Mouse (Mus musculus) forebrain, embryonic 12.5 days (tissue): ENCODE results near the gene Pik3r5. TPM values are rescaled to one million over a fixed set of nuclear protein-coding genes. Genes with fewer than 3 reads are reported as not detected.

Experiments
- ATAC-seq: fragments of 200-750 bp; cut with Nextera tagmentation; 2 replicates; pipeline ENCODE4 v1.8.0; 2017; ENCODE audit warnings: moderate TSS enrichment; ENCODE audit not compliant: low FRiP score
- H3K27ac ChIP-seq: fragments of 300-500 bp; sonication (generic); 2 replicates; pipeline ENCODE4 v1.5.1; 2016; ENCODE audit warnings: mild to moderate bottlenecking
- H3K27me3 ChIP-seq: fragments of 300-500 bp; sonication (generic); 2 replicates; pipeline ENCODE4 v1.6.1; 2016; ENCODE audit warnings: mild to moderate bottlenecking
- H3K36me3 ChIP-seq: fragments of 300-500 bp; sonication (generic); replicated peaks from 2 replicates; pipeline ENCODE4 v1.6.1; 2016; ENCODE audit warnings: mild to moderate bottlenecking
- H3K4me1 ChIP-seq: fragments of 300-500 bp; sonication (generic); 2 replicates; pipeline ENCODE4 v1.6.1; 2016
- H3K4me2 ChIP-seq: fragments of 300-500 bp; sonication (generic); 2 replicates; pipeline ENCODE4 v1.6.1; 2016; ENCODE audit warnings: mild to moderate bottlenecking, moderate library complexity
- H3K4me3 ChIP-seq: fragments of 300-500 bp; sonication (generic); replicated peaks from 2 replicates; pipeline ENCODE4 v1.5.1; 2016; ENCODE audit warnings: mild to moderate bottlenecking
- H3K9ac ChIP-seq: fragments of 300-500 bp; sonication (generic); 2 replicates; pipeline ENCODE4 v1.6.1; 2016; ENCODE audit warnings: mild to moderate bottlenecking
- H3K9me3 ChIP-seq: fragments of 300-500 bp; sonication (generic); 2 replicates; pipeline ENCODE4 v1.6.1; 2016
- WGBS: fragments of 180-500 bp; shearing (Covaris S2); methylation state at CpG from one replicate; pipeline ENCODE4 v1.1.7; 2016; 5-methylcytosine and 5-hydroxymethylcytosine counted together
- polyA plus RNA-seq: library from polyadenylated mRNA; unstranded; fragments of >200 nt; fragmentation: Nextera tagmentation; extraction: Ambion mirVana; gene quantifications from 2 replicates; pipeline ENCODE4 v1.2.1, GENCODE M21; 2016

The Pik3r5 gene
- polyA plus RNA-seq, 1 experiment from 2014 or later: 0.29 TPM

DNA sequence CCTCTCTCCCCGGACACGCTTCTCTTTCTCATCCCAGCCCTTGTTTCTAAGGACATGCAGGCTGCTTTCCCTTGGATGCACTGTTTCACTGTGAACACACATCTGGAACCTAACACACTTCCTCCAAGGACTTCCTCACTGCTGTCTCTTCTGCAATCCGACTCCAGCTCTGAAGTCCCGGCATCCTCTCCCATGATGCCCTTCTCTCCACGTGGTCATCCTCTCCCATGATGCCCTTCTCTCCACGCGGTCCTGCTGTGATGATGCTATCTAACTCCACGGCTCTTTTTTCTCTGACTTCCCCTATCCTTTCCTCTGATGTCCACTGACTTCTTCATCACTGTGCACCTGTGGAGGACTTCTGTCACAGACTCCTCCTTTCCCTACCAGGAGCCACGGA is 8.2 kb downstream of the Pik3r5 start:
- Histone ChIP-seq H3K36me3 (no peaks in the 10 kb centered on the region), H3K4me3 (no peak overlapping the region), H3K9me3 (no peaks in the 10 kb centered on the region), H3K4me2 (no peak overlapping the region), H3K27me3 (peaks cover 4% of the 10 kb centered on the region; the same call in 1 of the 2 replicates), H3K9ac (no peak overlapping the region), H3K4me1 (no peaks in the 10 kb centered on the region), H3K27ac (no peak overlapping the region)
- no peak for ATAC-seq
- WGBS: 85% methylated on average over 9 of the region's 9 CpGs

DNA sequence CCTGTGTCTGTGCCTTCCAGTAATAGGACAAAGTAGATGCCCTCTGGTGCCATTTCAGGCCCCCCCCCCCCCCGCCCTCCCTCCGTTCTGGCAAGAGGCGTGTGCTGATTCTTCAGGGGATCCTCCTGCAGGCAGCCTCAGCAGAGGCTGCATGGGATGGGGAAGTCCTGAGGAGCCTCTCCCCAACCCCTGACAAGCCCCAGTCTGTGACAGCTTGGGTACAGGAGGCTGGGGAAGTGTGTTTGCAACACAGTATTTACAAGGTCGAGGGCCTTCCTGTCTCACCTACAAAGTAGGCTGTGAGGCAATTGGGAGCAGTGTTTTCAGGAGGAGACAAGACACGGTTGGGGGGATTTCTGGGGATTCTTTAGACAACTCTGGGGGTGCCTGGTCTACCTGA is 9.0 kb downstream of the Pik3r5 start:
- Histone ChIP-seq H3K27me3 (peaks cover 4% of the 10 kb centered on the region; the same call in 1 of the 2 replicates), H3K4me2 (no peak overlapping the region), H3K4me1 (no peaks in the 10 kb centered on the region), H3K36me3 (no peaks in the 10 kb centered on the region), H3K4me3 (no peak overlapping the region), H3K9me3 (no peaks in the 10 kb centered on the region), H3K9ac (no peak overlapping the region), H3K27ac (no peak overlapping the region)
- WGBS: 70% methylated on average over 5 of the region's 5 CpGs
- no peak for ATAC-seq

DNA sequence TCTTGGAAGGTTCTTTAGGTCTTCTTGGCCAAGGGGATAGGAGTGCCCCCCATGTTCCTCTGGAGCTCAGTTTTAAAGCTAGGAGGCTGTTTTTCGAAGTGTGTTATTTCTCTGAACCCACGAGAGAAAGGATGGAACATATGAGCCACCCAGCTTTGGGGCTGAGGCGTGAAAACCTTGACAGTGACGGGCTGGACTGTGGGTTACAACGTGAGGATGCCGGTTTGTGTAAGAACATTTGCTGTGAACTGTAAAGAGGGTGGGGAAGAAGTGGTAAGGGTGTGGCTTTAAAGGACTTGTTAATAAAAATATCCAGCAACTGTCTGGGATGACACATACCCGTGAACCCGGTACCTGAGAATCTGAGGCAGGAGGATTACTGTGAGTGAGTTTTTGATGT is 10.4 kb downstream of the Pik3r5 start:
- 92% methylated on average over 8 of the region's 8 CpGs for WGBS
- no peaks in the 10 kb centered on the region for H3K9me3 ChIP-seq
- H3K36me3 ChIP-seq: no peaks in the 10 kb centered on the region
- no peak for ATAC-seq
- H3K4me1 ChIP-seq: no peaks in the 10 kb centered on the region
- H3K4me2 ChIP-seq: no peak overlapping the region
- no peak overlapping the region for H3K4me3 ChIP-seq
- H3K9ac ChIP-seq: no peak overlapping the region
- no peak overlapping the region for H3K27ac ChIP-seq
- H3K27me3 ChIP-seq: peaks cover 4% of the 10 kb centered on the region; the same call in 1 of the 2 replicates

DNA sequence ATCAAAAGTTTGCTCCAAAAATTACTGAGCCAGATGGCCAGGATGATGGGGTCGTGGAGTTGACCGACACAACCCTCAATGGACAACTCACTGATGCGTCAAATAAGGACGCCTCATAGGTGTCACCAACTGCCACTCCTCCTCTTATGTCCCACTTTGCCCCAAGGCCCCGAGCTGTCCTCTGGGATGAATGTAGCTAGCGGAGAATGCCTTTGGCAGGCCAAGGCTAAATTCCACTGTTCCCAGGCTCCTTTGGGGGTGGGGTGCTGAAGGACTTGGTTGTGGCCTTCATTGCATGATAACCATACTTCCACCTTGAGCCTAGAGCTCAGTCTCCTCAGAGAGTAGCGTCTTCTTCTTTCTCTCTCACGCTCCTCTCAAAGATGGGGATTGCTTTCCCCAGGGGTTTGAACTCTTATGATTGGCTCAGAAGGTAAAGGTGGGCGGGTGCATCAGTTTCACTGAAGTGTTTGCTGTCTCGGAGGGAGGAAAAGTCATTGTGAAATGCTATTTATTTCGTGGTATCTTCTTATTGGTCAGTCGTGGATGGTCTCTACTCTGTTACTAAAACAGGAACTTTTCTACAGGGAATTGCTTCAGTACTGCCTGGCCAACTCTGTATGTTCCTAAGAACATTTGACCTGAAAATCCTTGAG is 11.2 kb downstream of the Pik3r5 start:
- 84% methylated on average over 12 of the region's 12 CpGs for WGBS
- H3K9ac ChIP-seq: no peak overlapping the region
- no peaks in the 10 kb centered on the region for H3K4me1 ChIP-seq
- ATAC-seq: no peak
- no peaks in the 10 kb centered on the region for H3K9me3 ChIP-seq
- H3K4me2 ChIP-seq: no peak overlapping the region
- H3K27ac ChIP-seq: no peak overlapping the region
- H3K36me3 ChIP-seq: no peaks in the 10 kb centered on the region
- no peak overlapping the region for H3K4me3 ChIP-seq
- H3K27me3 ChIP-seq: peaks cover 4% of the 10 kb centered on the region; the same call in 1 of the 2 replicates

DNA sequence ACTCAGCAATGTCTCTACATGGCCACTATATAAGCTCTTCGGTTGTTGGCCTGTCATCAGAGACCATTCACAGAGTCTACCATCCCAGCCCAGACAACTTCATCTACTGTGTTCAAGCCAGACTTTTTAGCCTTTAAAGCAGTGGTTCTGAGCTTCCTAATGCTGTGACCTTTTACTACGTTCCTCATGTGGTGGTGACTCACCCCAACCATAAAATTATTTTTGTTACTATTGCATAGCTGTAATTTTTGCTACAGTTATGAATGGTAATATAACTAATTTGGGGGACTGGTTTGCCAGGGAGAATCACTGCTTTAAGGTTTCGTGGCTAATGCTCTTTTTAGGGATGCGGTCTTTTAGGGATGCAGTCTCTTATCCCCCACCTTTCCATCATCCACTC is 14.0 kb downstream of the Pik3r5 start:
- Histone ChIP-seq H3K4me2 (no peak overlapping the region), H3K9ac (no peak overlapping the region), H3K27me3 (no peaks in the 10 kb centered on the region), H3K4me3 (no peak overlapping the region), H3K9me3 (no peaks in the 10 kb centered on the region), H3K36me3 (no peaks in the 10 kb centered on the region), H3K4me1 (peaks cover 5% of the 10 kb centered on the region), H3K27ac (no peak overlapping the region)
- ATAC-seq: no peak
- WGBS: 87% methylated on average over 4 of the region's 4 CpGs

DNA sequence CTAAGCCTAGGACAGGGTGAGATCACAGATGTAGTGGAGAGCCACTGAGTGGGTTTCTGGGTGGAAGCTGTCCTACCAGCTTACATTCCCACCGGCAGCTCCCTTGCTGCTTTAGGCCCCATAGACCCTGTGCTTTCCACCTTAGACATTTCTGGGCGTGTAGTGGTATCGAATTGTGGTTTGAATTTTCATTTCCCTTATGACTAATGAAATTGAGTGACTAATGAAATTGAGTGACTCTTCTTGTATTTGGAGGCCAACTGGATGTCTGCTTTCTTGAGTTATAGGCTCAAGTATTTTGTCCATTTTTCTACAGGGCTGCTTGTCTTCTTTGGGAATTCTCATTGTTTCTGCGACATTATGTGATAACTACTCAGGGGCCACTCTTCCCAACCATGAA is 14.6 kb downstream of the Pik3r5 start:
- Histone ChIP-seq H3K36me3 (no peaks in the 10 kb centered on the region), H3K4me2 (no peak overlapping the region), H3K27me3 (no peaks in the 10 kb centered on the region), H3K9me3 (no peaks in the 10 kb centered on the region), H3K4me3 (no peak overlapping the region), H3K9ac (no peak overlapping the region), H3K4me1 (peaks cover 9% of the 10 kb centered on the region), H3K27ac (no peak overlapping the region)
- ATAC-seq: no peak
- WGBS: 90% methylated on average over 4 of the region's 4 CpGs

DNA sequence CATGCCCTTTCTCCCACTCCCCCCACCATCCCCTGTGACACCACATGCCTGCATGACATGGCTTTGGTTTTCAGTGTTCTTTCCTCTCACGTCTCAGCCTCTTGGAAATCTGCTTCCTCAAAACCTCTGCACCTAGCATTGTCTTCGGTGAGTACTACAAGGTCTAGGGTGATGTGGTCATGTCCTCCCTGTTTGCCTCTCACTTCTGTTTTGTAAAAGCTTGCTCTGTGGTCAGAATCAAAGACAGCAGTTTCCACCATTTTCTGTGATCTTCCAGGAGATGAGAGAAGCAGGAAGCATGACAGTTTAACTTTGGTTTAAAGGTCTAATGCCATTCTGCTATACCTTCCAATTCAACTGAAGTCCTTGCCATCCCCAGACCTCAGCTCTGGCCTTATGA is 15.3 kb downstream of the Pik3r5 start:
- WGBS: 88% methylated on average over 2 of the region's 2 CpGs
- Histone ChIP-seq H3K4me2 (no peak overlapping the region), H3K27me3 (no peaks in the 10 kb centered on the region), H3K9ac (no peak overlapping the region), H3K9me3 (no peaks in the 10 kb centered on the region), H3K36me3 (no peaks in the 10 kb centered on the region), H3K4me3 (no peak overlapping the region), H3K27ac (no peak overlapping the region), H3K4me1 (peaks cover 9% of the 10 kb centered on the region)
- ATAC-seq: no peak

DNA sequence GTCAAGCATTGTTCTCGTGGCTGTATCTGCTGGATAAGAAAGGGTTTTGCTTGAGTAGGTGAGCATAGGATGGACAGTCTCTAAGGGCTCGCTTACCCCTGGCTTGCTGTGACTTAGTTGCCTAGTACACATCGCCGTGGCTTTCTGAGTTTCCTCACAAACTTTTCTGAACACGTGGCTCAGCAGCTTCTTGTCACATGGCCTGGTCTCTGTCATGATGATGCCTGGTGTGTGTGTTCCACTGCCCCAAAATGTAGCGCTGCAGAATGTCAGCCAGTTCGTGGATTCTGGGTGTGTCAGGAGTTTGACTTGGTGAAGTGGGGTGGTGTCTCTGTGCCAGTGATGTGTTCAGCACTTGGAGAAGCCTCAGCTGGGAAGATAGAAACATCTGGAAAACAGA is 16.4 kb downstream of the Pik3r5 start:
- Histone ChIP-seq H3K36me3 (no peaks in the 10 kb centered on the region), H3K4me1 (peaks cover 9% of the 10 kb centered on the region), H3K9me3 (no peaks in the 10 kb centered on the region), H3K9ac (no peak overlapping the region), H3K27ac (no peak overlapping the region), H3K27me3 (no peaks in the 10 kb centered on the region), H3K4me2 (no peak overlapping the region), H3K4me3 (no peak overlapping the region)
- ATAC-seq: no peak
- WGBS: 88% methylated on average over 7 of the region's 7 CpGs

DNA sequence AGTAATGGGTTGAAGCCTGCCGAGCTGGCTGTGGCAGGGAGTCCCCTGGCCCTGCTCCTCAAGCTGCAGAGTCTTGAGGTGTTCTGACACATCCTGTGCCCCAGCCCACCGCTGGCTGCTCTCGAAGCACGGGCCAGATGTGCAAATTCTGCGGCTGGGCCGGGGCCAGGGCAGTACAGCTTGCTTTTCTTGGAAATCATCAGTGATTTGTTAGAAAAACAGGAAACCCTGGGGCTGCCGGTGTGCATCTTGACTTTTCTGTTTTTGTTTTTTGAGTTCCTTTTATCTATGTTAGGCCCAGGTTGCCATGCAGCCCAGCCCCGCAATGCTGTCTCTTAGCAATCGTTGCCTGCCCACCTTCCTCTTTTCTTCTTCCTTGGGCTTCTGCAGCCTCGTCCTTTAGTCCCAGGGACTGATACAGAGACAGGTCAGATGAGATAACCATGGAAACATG is 19.4 kb downstream of the Pik3r5 start:
- Histone ChIP-seq H3K9ac (no peak overlapping the region), H3K4me3 (no peak overlapping the region), H3K9me3 (no peaks in the 10 kb centered on the region), H3K36me3 (no peaks in the 10 kb centered on the region), H3K4me2 (no peak overlapping the region), H3K27ac (no peak overlapping the region), H3K27me3 (no peaks in the 10 kb centered on the region), H3K4me1 (peaks cover 9% of the 10 kb centered on the region)
- ATAC-seq: no peak
- 82% methylated on average over 10 of the region's 10 CpGs for WGBS

DNA sequence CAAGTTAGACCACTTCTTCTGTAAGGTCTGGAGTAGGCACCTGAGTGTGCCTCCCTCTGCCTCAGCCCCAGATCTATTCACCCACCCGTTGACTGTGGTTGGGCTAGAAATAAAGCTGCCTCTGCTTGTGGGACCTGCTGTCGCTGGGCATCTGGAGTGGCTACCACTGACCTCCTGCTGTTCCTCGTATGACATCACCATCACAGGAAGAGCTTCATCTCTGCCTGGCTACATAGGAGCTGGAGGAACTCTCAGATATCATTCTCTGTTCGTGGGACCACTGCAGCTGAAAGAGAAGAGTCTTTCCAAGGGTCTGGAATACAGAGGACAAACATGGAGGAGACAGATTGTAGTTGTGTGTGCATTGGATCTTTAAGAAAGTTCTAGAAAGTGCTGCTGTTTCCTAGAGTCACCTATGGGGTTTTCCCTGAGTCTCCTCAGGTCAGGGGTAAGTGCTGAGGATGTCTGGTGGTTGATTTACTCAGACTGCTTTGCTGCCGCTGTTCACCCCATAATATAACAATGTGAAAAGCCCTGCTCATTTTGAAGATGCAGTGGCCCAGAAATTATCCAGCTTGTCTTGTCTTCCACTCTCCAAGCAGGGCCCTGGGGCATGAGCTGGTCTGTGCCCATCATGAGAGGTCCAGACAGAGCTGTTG is 20.0 kb downstream of the Pik3r5 start:
- Histone ChIP-seq H3K9ac (no peak overlapping the region), H3K27me3 (no peaks in the 10 kb centered on the region), H3K4me3 (no peak overlapping the region), H3K36me3 (no peaks in the 10 kb centered on the region), H3K4me1 (peaks cover 9% of the 10 kb centered on the region), H3K27ac (no peak overlapping the region), H3K9me3 (no peaks in the 10 kb centered on the region), H3K4me2 (no peak overlapping the region)
- 75% methylated on average over 5 of the region's 5 CpGs for WGBS
- no peak for ATAC-seq

DNA sequence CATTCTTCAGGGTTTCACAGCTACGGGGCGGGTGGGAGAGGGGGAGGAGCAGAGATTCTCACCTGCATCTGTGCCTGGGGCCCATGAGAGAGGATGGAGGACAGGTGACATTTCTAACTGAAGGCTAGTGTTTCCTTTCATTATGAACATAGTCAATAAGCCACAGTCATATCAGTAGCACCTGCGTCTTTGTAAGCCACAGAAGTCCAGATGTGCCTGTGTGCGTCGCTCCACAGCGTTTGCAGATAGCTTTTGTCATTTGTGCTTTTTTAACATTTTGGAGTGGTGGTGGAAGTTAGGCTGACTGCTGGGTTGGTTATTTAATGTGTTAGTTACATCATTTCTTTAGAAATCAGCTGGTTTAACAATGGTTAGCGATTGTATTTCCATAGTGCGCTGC is 20.8 kb downstream of the Pik3r5 start:
- H3K9me3 ChIP-seq: no peaks in the 10 kb centered on the region
- no peak overlapping the region for H3K9ac ChIP-seq
- H3K27me3 ChIP-seq: no peaks in the 10 kb centered on the region
- 90% methylated on average over 8 of the region's 8 CpGs for WGBS
- H3K36me3 ChIP-seq: no peaks in the 10 kb centered on the region
- no peak for ATAC-seq
- H3K4me3 ChIP-seq: no peak overlapping the region
- H3K4me1 ChIP-seq: peaks cover 9% of the 10 kb centered on the region
- no peak overlapping the region for H3K4me2 ChIP-seq
- H3K27ac ChIP-seq: no peak overlapping the region

DNA sequence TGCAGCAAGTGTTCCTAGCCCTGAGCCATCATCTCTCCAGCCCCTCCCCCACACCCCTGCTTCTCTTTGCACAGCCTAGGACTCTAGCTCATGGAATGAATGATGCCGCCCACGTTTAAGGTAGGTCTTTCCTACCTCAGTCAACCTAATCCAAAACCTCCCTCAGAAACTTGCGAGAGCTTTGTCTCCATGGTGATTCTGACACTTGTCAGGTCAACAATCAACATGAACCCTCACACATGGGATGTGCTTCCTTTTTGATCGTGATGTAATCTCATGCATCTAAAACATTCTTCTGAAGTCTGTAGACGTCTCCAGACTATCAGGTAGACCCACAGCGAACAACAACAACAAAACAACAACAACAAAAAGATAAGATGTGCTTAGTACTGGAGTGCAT is 21.4 kb downstream of the Pik3r5 start:
- no peaks in the 10 kb centered on the region for H3K27me3 ChIP-seq
- H3K9me3 ChIP-seq: no peaks in the 10 kb centered on the region
- no peak overlapping the region for H3K27ac ChIP-seq
- peaks cover 9% of the 10 kb centered on the region for H3K4me1 ChIP-seq
- no peak overlapping the region for H3K9ac ChIP-seq
- no peak overlapping the region for H3K4me2 ChIP-seq
- H3K4me3 ChIP-seq: no peak overlapping the region
- no peaks in the 10 kb centered on the region for H3K36me3 ChIP-seq
- ATAC-seq: no peak
- WGBS: 80% methylated on average over 6 of the region's 6 CpGs

DNA sequence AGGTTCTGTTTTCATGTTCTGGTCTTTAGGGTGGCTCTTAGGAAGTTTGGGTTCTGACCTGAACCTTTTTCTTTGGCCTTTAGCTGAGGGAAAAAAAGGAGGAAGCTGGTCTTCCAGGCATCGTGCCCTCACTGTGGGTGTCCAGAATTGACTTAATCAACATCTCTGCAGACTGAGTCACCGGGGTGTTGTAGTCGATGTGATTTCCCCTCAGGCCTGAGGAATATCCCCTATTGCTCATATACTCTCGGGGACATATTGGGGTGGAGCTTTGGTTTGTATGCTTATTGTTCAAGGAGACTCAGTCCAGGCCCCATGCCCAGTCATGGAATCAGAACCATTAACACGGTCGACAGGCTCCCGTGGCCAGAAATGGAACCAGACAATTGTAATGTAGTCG is 26.2 kb downstream of the Pik3r5 start:
- H3K4me3 ChIP-seq: no peak overlapping the region
- 79% methylated on average over 8 of the region's 8 CpGs for WGBS
- no peaks in the 10 kb centered on the region for H3K9me3 ChIP-seq
- no peak for ATAC-seq
- no peak overlapping the region for H3K4me2 ChIP-seq
- no peaks in the 10 kb centered on the region for H3K4me1 ChIP-seq
- no peaks in the 10 kb centered on the region for H3K36me3 ChIP-seq
- H3K27me3 ChIP-seq: peaks cover 5% of the 10 kb centered on the region; the same call in 1 of the 2 replicates
- no peak overlapping the region for H3K9ac ChIP-seq
- H3K27ac ChIP-seq: no peak overlapping the region
